Mouse (Mus musculus) frontal cortex, postnatal 14 days (tissue): ENCODE results near the gene Eif1ad.
"Not testable (repeated sequence)": the region's sequence is repeated elsewhere in the genome, so short reads cannot be mapped to it uniquely, and the experiment has no call there.

Experiments
- DNase-seq, 2 experiments: peaks; one replicate each; pipeline ENCODE4 v3.0.0; 2022; ENCODE audit warnings: low spot score in 2 of 2

The Eif1ad gene

GRCm38 (mm10) chr19:5366175-5367052 lies at the start of gene Eif1ad:
Gene Eif1ad (plus strand): TSS chr19:5366741.
- peak; percentile 94 to 95 for DNase-seq

GRCm38 (mm10) chr19:5323801-5324200 lies 42.7 kb upstream of the Eif1ad start:
- no peak for DNase-seq

DNA sequence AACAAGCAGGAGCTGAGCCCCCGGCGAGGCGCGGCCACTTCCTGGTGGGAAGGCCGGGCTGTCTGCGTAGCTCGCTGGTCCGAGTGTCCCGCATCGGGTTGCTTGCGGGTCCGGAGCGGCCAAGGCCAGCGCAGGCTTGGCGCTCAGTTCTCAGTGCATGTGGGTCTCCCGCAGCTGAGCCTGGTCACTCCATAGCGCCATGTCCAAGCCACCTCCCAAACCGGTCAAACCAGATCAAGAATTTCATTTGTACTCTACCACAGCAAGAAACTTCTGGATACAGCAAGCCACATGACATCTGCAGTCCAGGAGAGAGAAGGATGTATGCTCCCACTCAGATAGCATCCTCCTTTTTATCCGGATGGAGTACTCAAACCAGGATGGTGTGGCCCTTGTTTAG lies 38.6 kb upstream of the Eif1ad start:
- no peak for DNase-seq

DNA sequence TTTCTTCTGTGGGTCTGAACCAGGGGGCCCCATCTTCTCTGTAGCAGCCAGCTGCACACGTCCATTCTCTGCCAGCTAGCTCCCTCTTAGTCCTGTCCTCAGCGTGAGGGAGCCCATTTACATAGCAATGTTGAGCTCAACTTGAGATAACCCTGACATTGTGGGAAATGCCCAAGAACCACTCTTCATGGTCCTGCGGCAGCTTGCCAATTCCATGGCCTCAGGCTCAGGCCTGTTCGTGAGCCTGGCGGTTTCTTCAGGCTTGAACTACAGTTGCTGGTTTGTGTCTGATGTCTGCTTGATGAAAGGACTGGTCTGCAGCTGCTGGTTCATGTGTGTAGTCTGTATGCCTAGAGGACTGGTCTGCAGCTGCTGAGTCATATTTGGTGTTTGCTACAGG lies 31.8 kb upstream of the Eif1ad start:
- no peak for DNase-seq

- DNase-seq = no peak
Measured at GRCm38 (mm10) chr19:5335441-5335840, 31.1 kb upstream of the Eif1ad start, which contains the start of gene Catsper1. Gene Catsper1 (plus strand): TSS chr19:5335741.

GRCm38 (mm10) chr19:5337975-5338374 lies 28.6 kb upstream of the Eif1ad start:
- peak; percentile 25 to 64 for DNase-seq

DNA sequence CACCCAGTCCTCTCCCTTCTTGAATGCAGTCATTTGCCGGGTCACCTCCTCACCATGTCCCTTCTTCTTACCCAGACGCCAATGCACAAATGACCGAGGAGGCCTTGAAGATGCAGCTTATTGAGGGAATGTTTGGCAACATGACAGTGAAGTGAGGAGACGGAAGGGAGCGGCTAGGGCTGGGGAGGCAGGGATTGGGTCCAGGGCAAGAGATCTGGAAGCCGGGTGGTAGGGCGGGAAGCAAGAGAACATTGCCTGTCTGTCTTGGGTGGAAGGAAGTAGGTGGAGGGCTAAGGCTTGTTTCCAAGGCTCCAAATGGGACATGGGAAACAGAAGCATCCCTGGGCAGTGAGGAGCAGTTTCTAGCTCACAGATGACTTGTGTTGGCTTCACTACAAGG lies 25.2 kb upstream of the Eif1ad start:
- no peak for DNase-seq

GRCm38 (mm10) chr19:5345297-5346131 lies 21.0 kb upstream of the Eif1ad start:
- no peak for DNase-seq

GRCm38 (mm10) chr19:5348064-5348463 lies 18.5 kb upstream of the Eif1ad start:
- no peak for DNase-seq

DNA sequence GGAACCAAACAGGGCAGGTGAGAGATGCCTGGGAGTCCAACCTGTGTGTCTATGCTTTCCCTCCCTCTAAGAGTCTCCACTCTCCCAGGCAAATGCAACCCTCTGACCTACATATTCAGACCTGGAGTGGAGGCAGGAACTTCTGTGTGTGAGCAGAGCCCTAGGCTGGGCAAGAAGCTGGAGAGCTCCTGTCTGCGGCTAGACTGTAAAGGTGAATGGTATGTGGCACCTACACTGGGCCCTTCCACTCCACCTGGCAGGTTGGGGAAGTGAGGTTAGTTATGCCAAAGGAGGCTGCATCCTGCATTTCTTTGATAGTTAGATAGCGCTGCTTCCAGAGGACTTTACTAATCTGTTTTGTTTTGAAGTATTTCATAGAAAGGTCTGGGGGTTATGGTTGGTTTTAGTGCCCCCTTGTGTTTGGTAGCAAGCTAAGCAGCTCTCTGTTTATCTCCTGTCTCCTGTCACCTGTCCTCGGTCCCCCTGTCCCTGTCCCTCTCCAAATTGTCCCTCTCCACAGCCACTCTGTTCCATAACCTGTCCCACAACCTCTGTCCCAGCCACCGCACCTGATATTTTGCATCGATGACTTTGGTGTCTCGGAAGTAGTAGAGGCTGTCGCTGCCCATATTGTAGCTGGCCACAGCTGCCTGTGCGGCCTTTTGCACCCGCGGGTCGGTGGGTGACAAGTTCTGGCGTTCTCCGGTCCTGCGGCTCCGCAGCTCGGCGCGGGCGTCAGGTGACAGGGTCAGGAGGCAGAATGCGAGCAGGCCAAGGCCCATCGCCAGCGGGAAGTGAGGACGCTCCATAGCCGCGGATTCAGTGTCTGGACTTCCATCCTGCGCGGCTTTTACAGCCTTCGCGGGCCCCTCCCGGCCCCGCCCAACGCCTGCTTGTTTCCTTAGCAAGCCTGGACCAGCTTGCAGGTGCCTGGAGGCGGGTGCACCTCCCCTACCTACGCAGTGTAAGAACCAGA lies 17.7 kb upstream of the Eif1ad start:
- DNase-seq = peak in 1 of 2 experiments; percentile 11

- DNase-seq = not testable (repeated sequence)
Measured at GRCm38 (mm10) chr19:5349502-5349873, 17.1 kb upstream of the Eif1ad start, which contains the start of gene Cst6. Gene Cst6 (minus strand): TSS chr19:5349574.

DNA sequence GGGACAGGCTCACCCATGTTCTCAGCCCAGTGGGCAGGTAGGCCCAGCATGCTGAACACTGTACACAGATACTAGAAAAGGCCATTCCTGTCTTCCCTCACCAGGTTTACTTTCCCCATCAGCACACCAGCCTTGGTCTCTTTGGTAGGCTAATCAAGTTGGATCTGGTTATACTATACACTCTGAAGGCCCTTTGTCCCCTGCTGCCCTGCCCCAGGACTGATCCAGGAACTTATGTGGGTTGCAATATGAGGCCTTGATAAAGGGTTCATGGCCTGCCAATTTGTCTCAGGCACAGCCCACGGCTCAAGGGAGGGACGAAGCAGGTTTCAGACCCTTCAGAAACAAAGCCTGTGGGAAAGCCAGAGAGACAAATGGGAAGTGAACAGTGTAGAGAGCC lies 12.9 kb upstream of the Eif1ad start:
- DNase-seq = no peak

DNA sequence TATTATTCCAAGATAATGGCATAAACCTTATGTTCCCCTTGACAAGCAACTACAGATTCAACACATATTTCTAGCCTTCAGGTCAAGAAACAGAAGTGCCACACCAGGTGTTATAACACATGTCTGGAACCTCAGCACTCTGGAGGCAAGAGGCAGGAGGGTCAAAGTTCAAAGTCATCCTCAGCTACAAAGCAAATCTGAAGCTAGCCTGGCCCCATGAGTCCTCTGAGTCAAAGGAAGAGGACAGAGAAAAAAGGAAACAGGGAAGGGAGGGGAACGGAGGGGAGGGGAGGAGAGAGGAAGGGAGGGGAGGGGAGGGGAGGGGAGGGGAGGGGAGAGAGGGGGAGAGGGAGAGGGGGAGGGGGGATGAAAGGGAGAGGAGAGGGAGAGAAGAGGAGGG lies 10.5 kb upstream of the Eif1ad start:
- DNase-seq = no peak

GRCm38 (mm10) chr19:5362186-5362585 lies 4.4 kb upstream of the Eif1ad start:
- no peak for DNase-seq

DNA sequence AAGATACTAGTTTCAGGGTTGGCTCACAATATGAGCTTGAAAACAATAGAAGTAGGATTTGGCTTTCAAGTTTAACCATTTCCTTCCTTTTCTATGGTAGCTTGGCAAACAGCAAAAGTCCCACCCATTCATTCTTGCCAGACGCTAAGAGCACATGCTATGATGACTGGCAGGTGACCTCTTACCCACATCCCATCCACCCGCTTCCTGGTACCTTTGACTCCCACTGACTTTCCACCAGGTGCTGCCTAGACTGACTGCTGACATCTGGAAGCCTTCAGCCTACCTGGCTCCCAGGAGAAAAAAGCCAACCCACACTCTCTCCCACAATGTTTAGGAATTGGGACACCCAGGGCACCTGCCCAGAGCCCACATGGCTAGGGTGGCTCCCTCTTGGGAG lies 2.4 kb upstream of the Eif1ad start:
- DNase-seq = no peak

GRCm38 (mm10) chr19:5365751-5366150 lies 790 bp upstream of the Eif1ad start:
- no peak for DNase-seq

GRCm38 (mm10) chr19:5367053-5367359 lies 465 bp downstream of the Eif1ad start, which contains the start of gene Banf1:
Gene Banf1 (minus strand): TSS chr19:5367168.
- no peak for DNase-seq

GRCm38 (mm10) chr19:5367455-5367854 lies 914 bp downstream of the Eif1ad start:
- DNase-seq = no peak

GRCm38 (mm10) chr19:5370932-5371331 lies 4.4 kb downstream of the Eif1ad start:
- no peak for DNase-seq

- DNase-seq = no peak
Measured at GRCm38 (mm10) chr19:5372724-5373123, 6.2 kb downstream of the Eif1ad start.

DNA sequence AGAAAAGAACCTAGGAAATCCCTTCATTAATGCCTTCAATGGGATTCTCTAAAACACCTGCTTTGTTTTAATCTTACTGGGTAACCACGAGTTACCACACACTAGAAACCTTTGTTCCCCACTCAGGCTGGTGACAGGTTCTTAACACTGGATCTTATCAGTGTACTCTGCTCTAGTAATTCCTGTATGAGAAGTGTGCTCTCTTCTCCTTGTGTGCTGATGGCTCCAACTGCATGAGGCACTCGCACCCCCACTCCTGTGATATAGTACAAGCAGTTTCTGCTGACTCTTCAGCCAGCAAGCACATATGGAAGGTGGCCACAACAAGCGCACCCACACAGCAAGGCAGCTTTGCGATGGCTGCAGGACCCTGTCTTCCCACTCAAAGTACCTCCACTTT lies 7.6 kb downstream of the Eif1ad start:
- DNase-seq = no peak

GRCm38 (mm10) chr19:5374748-5375147 lies 8.2 kb downstream of the Eif1ad start:
- DNase-seq = no peak
